Mouse (Mus musculus) heart, postnatal 0 days (tissue): ENCODE results near the gene Msl2.

ENCODE experiments used
- CTCF ChIP-seq: IDR thresholded peaks from 2 replicates; pipeline ENCODE4 v1.5.1; 2016; ENCODE audit warnings: antibody characterized with exemption, control low read depth, low read depth
- EP300 ChIP-seq: IDR thresholded peaks from 2 replicates; pipeline ENCODE4 v1.6.1; 2016; ENCODE audit warnings: antibody characterized with exemption, low read depth

GRCm38 (mm10) chr9:101033761-101034447 is 40.0 kb upstream of the Msl2 start:
- TF ChIP-seq CTCF (no peak), EP300 (no peak)
